Mouse (Mus musculus) hindbrain, embryonic 14.5 days (tissue): Measurements from ENCODE around the gene Eif3k. TPM values are rescaled to one million over a fixed set of nuclear protein-coding genes. Genes with fewer than 3 reads are reported as not detected.

Source experiments
- ATAC-seq: fragments of 200-750 bp; cut with Nextera tagmentation; 2 replicates; pipeline ENCODE4 v1.8.0; 2017; ENCODE audit warnings: moderate number of reproducible peaks, mild to moderate bottlenecking, moderate TSS enrichment, moderate library complexity; ENCODE audit not compliant: low FRiP score
- DNase-seq: peaks from one replicate; pipeline ENCODE4 v3.0.0-alpha.2; 2015; ENCODE audit warnings: low spot score
- H3K27ac ChIP-seq: fragments of 300-500 bp; sonication (generic); 2 replicates; pipeline ENCODE4 v1.5.1; 2014; ENCODE audit warnings: mild to moderate bottlenecking, moderate library complexity
- H3K27me3 ChIP-seq: fragments of 300-500 bp; sonication (generic); 2 replicates; pipeline ENCODE4 v1.6.1; 2014; ENCODE audit warnings: mild to moderate bottlenecking, low read length, mixed read lengths; ENCODE audit not compliant: control insufficient read depth, insufficient read depth
- H3K36me3 ChIP-seq: fragments of 300-500 bp; sonication (generic); replicated peaks from 2 replicates; pipeline ENCODE4 v1.6.1; 2014; ENCODE audit not compliant: control insufficient read depth, insufficient read depth
- H3K4me1 ChIP-seq: fragments of 300-500 bp; sonication (generic); replicated peaks from 2 replicates; pipeline ENCODE4 v1.6.1; 2014; ENCODE audit warnings: antibody characterized with exemption, low read length, mixed read lengths; ENCODE audit not compliant: control insufficient read depth, insufficient read depth
- H3K4me2 ChIP-seq: fragments of 300-500 bp; sonication (generic); replicated peaks from 2 replicates; pipeline ENCODE4 v1.6.1; 2014; ENCODE audit warnings: mild to moderate bottlenecking, moderate library complexity
- H3K4me3 ChIP-seq: fragments of 300-500 bp; sonication (generic); replicated peaks from 2 replicates; pipeline ENCODE4 v1.5.1; 2014; ENCODE audit warnings: mild to moderate bottlenecking, low read length
- H3K9ac ChIP-seq: fragments of 300-500 bp; sonication (generic); 2 replicates; pipeline ENCODE4 v1.6.1; 2014
- H3K9me3 ChIP-seq: fragments of 300-500 bp; sonication (generic); 2 replicates; pipeline ENCODE4 v1.6.1; 2016; ENCODE audit warnings: low read length; ENCODE audit not compliant: control insufficient read depth
- WGBS: fragments of 180-500 bp; shearing (Covaris S2); extraction: QIAGEN DNeasy Blood & Tissue Kit; methylation state at CpG from one replicate; pipeline ENCODE4 v1.1.7; 2014; 5-methylcytosine and 5-hydroxymethylcytosine counted together
- polyA plus RNA-seq: library from polyadenylated mRNA; unstranded; fragments of >200 nt; fragmentation: Nextera tagmentation; extraction: Ambion mirVana; gene quantifications from 2 replicates; pipeline ENCODE4 v1.2.1, GENCODE M21; 2014

Eif3k gene
- polyA plus RNA-seq, 1 experiment from 2014 or later, result 321 TPM

- 90% methylated on average over 10 of the region's 10 CpGs for WGBS
- peaks cover 35% of the 10 kb centered on the region for H3K4me1 ChIP-seq
- no peaks in the 10 kb centered on the region for H3K9me3 ChIP-seq
- H3K4me3 ChIP-seq, result no peak overlapping the region
- peaks cover 3% of the 10 kb centered on the region; the same call in 1 of the 2 replicates for H3K36me3 ChIP-seq
- no peak overlapping the region for H3K9ac ChIP-seq
- ATAC-seq (no peak), DNase-seq (no peak)
- H3K4me2 ChIP-seq, result no peak overlapping the region
- no peaks in the 10 kb centered on the region for H3K27me3 ChIP-seq
- no peak overlapping the region for H3K27ac ChIP-seq
Observed at GRCm38 (mm10) chr7:28950346-28951037, 31.2 kb downstream of the Eif3k start.

- no peak overlapping the region for H3K27ac ChIP-seq
- ATAC-seq (no peak), DNase-seq (no peak)
- H3K4me2 ChIP-seq, result no peak overlapping the region
- H3K27me3 ChIP-seq, result no peaks in the 10 kb centered on the region
- H3K4me1 ChIP-seq, result peaks cover 39% of the 10 kb centered on the region
- H3K36me3 ChIP-seq, result peaks cover 3% of the 10 kb centered on the region; the same call in 1 of the 2 replicates
- no peak overlapping the region for H3K9ac ChIP-seq
- 91% methylated on average over 2 of the region's 2 CpGs for WGBS
- no peak overlapping the region for H3K4me3 ChIP-seq
- no peaks in the 10 kb centered on the region for H3K9me3 ChIP-seq
Observed at GRCm38 (mm10) chr7:28949298-28949697, 32.4 kb downstream of the Eif3k start.

GRCm38 (mm10) chr7:28948746-28949145, 32.9 kb downstream of the Eif3k start:
- Histone ChIP-seq H3K9me3 (no peaks in the 10 kb centered on the region), H3K27me3 (no peaks in the 10 kb centered on the region), H3K4me2 (no peak overlapping the region), H3K4me1 (peaks cover 35% of the 10 kb centered on the region), H3K27ac (no peak overlapping the region), H3K36me3 (peaks cover 3% of the 10 kb centered on the region; the same call in 1 of the 2 replicates), H3K4me3 (no peak overlapping the region), H3K9ac (no peak overlapping the region)
- 96% methylated on average over 7 of the region's 7 CpGs for WGBS
- DNase-seq, result no peak
- no peak for ATAC-seq

GRCm38 (mm10) chr7:28946271-28946610, 35.4 kb downstream of the Eif3k start:
- peaks cover 3% of the 10 kb centered on the region; the same call in 1 of the 2 replicates for H3K36me3 ChIP-seq
- no peak for DNase-seq
- ATAC-seq, result no peak
- H3K4me1 ChIP-seq, result peaks cover 17% of the 10 kb centered on the region
- H3K4me3 ChIP-seq, result no peak overlapping the region
- no peak overlapping the region for H3K4me2 ChIP-seq
- peak overlapping the region; percentile 43; the same call in 1 of the 2 replicates for H3K27ac ChIP-seq
- H3K27me3 ChIP-seq, result no peaks in the 10 kb centered on the region
- no peaks in the 10 kb centered on the region for H3K9me3 ChIP-seq
- no peak overlapping the region for H3K9ac ChIP-seq
- WGBS, result 54% methylated on average over 1 of the region's 1 CpGs

- H3K9me3 ChIP-seq, result no peaks in the 10 kb centered on the region
- no peak overlapping the region for H3K4me2 ChIP-seq
- H3K27me3 ChIP-seq, result no peaks in the 10 kb centered on the region
- no peak overlapping the region for H3K9ac ChIP-seq
- no peak for DNase-seq
- whole genome bisulfite sequencing, result 51% methylated on average over 10 of the region's 10 CpGs
- H3K36me3 ChIP-seq, result peaks cover 3% of the 10 kb centered on the region; the same call in 1 of the 2 replicates
- peak overlapping the region; percentile 61 for H3K27ac ChIP-seq
- no peak overlapping the region for H3K4me3 ChIP-seq
- ATAC-seq, result no peak
- peaks cover 17% of the 10 kb centered on the region for H3K4me1 ChIP-seq
Observed at GRCm38 (mm10) chr7:28945416-28946270, 36.0 kb downstream of the Eif3k start.

- DNase-seq, result no peak
- Histone ChIP-seq H3K9me3 (no peaks in the 10 kb centered on the region), H3K4me3 (no peak overlapping the region), H3K9ac (no peak overlapping the region), H3K4me1 (peaks cover 17% of the 10 kb centered on the region), H3K36me3 (peaks cover 3% of the 10 kb centered on the region), H3K4me2 (no peak overlapping the region), H3K27me3 (no peaks in the 10 kb centered on the region), H3K27ac (peak overlapping the region; percentile 61; the same call in 1 of the 2 replicates)
- WGBS, result 56% methylated on average over 6 of the region's 6 CpGs
- no peak for ATAC-seq
Observed at GRCm38 (mm10) chr7:28944756-28945415, 36.8 kb downstream of the Eif3k start.

GRCm38 (mm10) chr7:28943451-28944180, 38.0 kb downstream of the Eif3k start:
- H3K4me2 ChIP-seq, result no peak overlapping the region

GRCm38 (mm10) chr7:28941542-28941941, 40.1 kb downstream of the Eif3k start:
- Histone ChIP-seq H3K4me2 (no peak overlapping the region), H3K27ac (peak overlapping the region; percentile 2; the same call in 1 of the 2 replicates), H3K9me3 (no peaks in the 10 kb centered on the region), H3K36me3 (no peaks in the 10 kb centered on the region; the same call in 1 of the 2 replicates), H3K9ac (no peak overlapping the region), H3K27me3 (no peaks in the 10 kb centered on the region), H3K4me3 (no peak overlapping the region), H3K4me1 (peaks cover 19% of the 10 kb centered on the region)
- ATAC-seq (no peak), DNase-seq (no peak)
- WGBS, result 79% methylated on average over 4 of the region's 4 CpGs

More at GRCm38 (mm10) chr7:28943451-28944180, 38.0 kb downstream of the Eif3k start:
- Histone ChIP-seq H3K27ac (0 out of 2 replicates have a peak overlapping the region, but pooled peaks have one; percentile 3), H3K4me3 (no peak overlapping the region), H3K9ac (no peak overlapping the region), H3K27me3 (no peaks in the 10 kb centered on the region), H3K4me1 (peaks cover 17% of the 10 kb centered on the region), H3K36me3 (no peaks in the 10 kb centered on the region; the same call in 1 of the 2 replicates), H3K9me3 (no peaks in the 10 kb centered on the region)
- 83% methylated on average over 5 of the region's 5 CpGs for WGBS
- no peak for DNase-seq
- ATAC-seq, result no peak
